Mouse (Mus musculus): ENCODE measurements at regions not wholly inside any gene's neighbourhood (a gene's known extent, or its start where the extent isn't known, plus 50 kb on each side); places are given as distances from the start of the nearest gene placed in this dataset.

GRCm38 (mm10) chr11:91479236-91479635 lies 98.1 kb downstream of the Kif2b start:
- no peak for TF ChIP-seq POLR2A (IDR thresholded peaks at IDR 0.05; ENCODE audit: insufficient read depth, low read depth, low read length)
- TF ChIP-seq CTCF (IDR thresholded peaks at IDR 0.05) = no peak
- no peak for TF ChIP-seq EP300 (IDR thresholded peaks at IDR 0.05; ENCODE audit: insufficient read depth, low read depth, low read length)

All from heart, adult 2 months (tissue).